12 mouse cellular contexts compared by ENCODE assay signal in genomic region chr1:71055454-71055853, GRCm38 (mm10).
"Had no signal": no experiment of that assay in that cellular context is flagged by ENCODE, and none has a peak within 500 bp of the region (broad histone marks: within the 10 kb centered on the region; RNA-seq: fewer than 3 reads in every experiment).

No protein-coding gene starts in this region.

- H3K27ac ChIP-seq: layer of hippocampus, adult 2 months; limb, embryonic 13.5 days; liver, embryonic 14.5 days; midbrain, embryonic 12.5 days; neural tube, embryonic 15.5 days; stomach, postnatal 0 days had no signal

- H3K4me2 ChIP-seq: limb, embryonic 13.5 days; midbrain, embryonic 12.5 days; neural tube, embryonic 15.5 days had no signal

- H3K36me3 ChIP-seq: limb, embryonic 13.5 days; midbrain, embryonic 12.5 days; neural tube, embryonic 15.5 days had no signal

- H3K9me3 ChIP-seq: limb, embryonic 13.5 days; midbrain, embryonic 12.5 days; neural tube, embryonic 15.5 days had no signal

- H3K27me3 ChIP-seq: limb, embryonic 13.5 days; midbrain, embryonic 12.5 days; neural tube, embryonic 15.5 days had no signal

- H3K4me1 ChIP-seq: limb, embryonic 13.5 days; midbrain, embryonic 12.5 days; neural tube, embryonic 15.5 days had no signal

- H3K9ac ChIP-seq: limb, embryonic 13.5 days; liver, embryonic 14.5 days; midbrain, embryonic 12.5 days; neural tube, embryonic 15.5 days had no signal

- DNase-seq: kidney, postnatal 10 days; kidney, postnatal 4 days; left cerebral cortex, postnatal 4 days; lung, adult 18-20 months; thymus, postnatal 4 days had no signal

- H3K4me3 ChIP-seq: layer of hippocampus, adult 2 months; limb, embryonic 13.5 days; midbrain, embryonic 12.5 days; myocyte; neural tube, embryonic 15.5 days had no signal
